Mouse (Mus musculus): Measurements from ENCODE around the gene Ampd3. TPM values are rescaled to one million over a fixed set of nuclear protein-coding genes. Genes with fewer than 3 reads are reported as not detected.
A peak's percentile ranks its signal among the peaks of the same experiment; 100 is the strongest.

Ampd3 gene
- polyA plus RNA-seq (2014; fragmentation: Nextera tagmentation; extraction: Ambion mirVana), result 1.3 and 1.9 TPM in 2 replicates

GRCm38 (mm10) chr7:110768001-110768400 lies at the start of gene Ampd3:
Gene Ampd3 (plus strand): TSS chr7:110768206.
- H3K9ac ChIP-seq (ENCODE audit: low read length), result peak within 1 kb of the TSS; percentile 46
- WGBS, result 18% methylated on average over 15 of the region's 16 CpGs
- peak within 1 kb of the TSS; percentile 98 for H3K4me2 ChIP-seq (ENCODE audit: low read length)
- H3K4me3 ChIP-seq (ENCODE audit: low read depth, low read length), result peak within 1 kb of the TSS; percentile 45
- H3K27me3 ChIP-seq (replicated peaks; ENCODE audit: control insufficient read depth, insufficient read depth, low read length), result peaks cover 4% of the 10 kb centered on the region; the same call in 1 of the 2 replicates
- H3K4me1 ChIP-seq (replicated peaks; ENCODE audit: control insufficient read depth, insufficient read depth, low read length), result peaks cover 6% of the 10 kb centered on the region; the same call in 1 of the 2 replicates
- no peak for ATAC-seq (replicated peaks; ENCODE audit: low FRiP score, low TSS enrichment, low read depth)
- DNase-seq (ENCODE audit: low spot score), result peak; percentile 55
- H3K36me3 ChIP-seq (ENCODE audit: control insufficient read depth, insufficient read depth, low read length), result no peaks in the 10 kb centered on the region
- no peaks in the 10 kb centered on the region for H3K9me3 ChIP-seq (ENCODE audit: control insufficient read depth, low read length)
- no peak within 1 kb of the TSS for H3K27ac ChIP-seq (ENCODE audit: low read depth)

GRCm38 (mm10) chr7:110718505-110718904 lies 49.5 kb upstream of the Ampd3 start:
- Histone ChIP-seq H3K9me3 (ENCODE audit: control insufficient read depth, low read length) (no peaks in the 10 kb centered on the region), H3K4me2 (ENCODE audit: low read length) (no peak overlapping the region), H3K36me3 (ENCODE audit: control insufficient read depth, insufficient read depth, low read length) (no peaks in the 10 kb centered on the region), H3K4me1 (replicated peaks; ENCODE audit: control insufficient read depth, insufficient read depth, low read length) (no peaks in the 10 kb centered on the region), H3K4me3 (ENCODE audit: low read depth, low read length) (no peak overlapping the region), H3K27ac (ENCODE audit: low read depth) (no peak overlapping the region), H3K9ac (ENCODE audit: low read length) (no peak overlapping the region), H3K27me3 (replicated peaks; ENCODE audit: control insufficient read depth, insufficient read depth, low read length) (no peaks in the 10 kb centered on the region)
- ATAC-seq (replicated peaks; ENCODE audit: low FRiP score, low TSS enrichment, low read depth), result no peak
- no peak for DNase-seq (ENCODE audit: low spot score)
- 87% methylated on average over 6 of the region's 6 CpGs for WGBS

- Histone ChIP-seq H3K4me1 (replicated peaks; ENCODE audit: control insufficient read depth, insufficient read depth, low read length) (no peaks in the 10 kb centered on the region), H3K9me3 (ENCODE audit: control insufficient read depth, low read length) (no peaks in the 10 kb centered on the region), H3K36me3 (ENCODE audit: control insufficient read depth, insufficient read depth, low read length) (no peaks in the 10 kb centered on the region), H3K9ac (ENCODE audit: low read length) (no peak overlapping the region), H3K27ac (ENCODE audit: low read depth) (no peak overlapping the region), H3K27me3 (replicated peaks; ENCODE audit: control insufficient read depth, insufficient read depth, low read length) (no peaks in the 10 kb centered on the region), H3K4me3 (ENCODE audit: low read depth, low read length) (no peak overlapping the region), H3K4me2 (ENCODE audit: low read length) (no peak overlapping the region)
- DNase-seq (ENCODE audit: low spot score) (no peak), ATAC-seq (replicated peaks; ENCODE audit: low FRiP score, low TSS enrichment, low read depth) (no peak)
- WGBS, result 68% methylated on average over 4 of the region's 4 CpGs
Measured at GRCm38 (mm10) chr7:110719857-110720256, 48.1 kb upstream of the Ampd3 start.

- no peaks in the 10 kb centered on the region for H3K4me1 ChIP-seq (replicated peaks; ENCODE audit: control insufficient read depth, insufficient read depth, low read length)
- ATAC-seq (replicated peaks; ENCODE audit: low FRiP score, low TSS enrichment, low read depth) (no peak), DNase-seq (ENCODE audit: low spot score) (no peak)
- no peaks in the 10 kb centered on the region for H3K9me3 ChIP-seq (ENCODE audit: control insufficient read depth, low read length)
- H3K36me3 ChIP-seq (ENCODE audit: control insufficient read depth, insufficient read depth, low read length), result no peaks in the 10 kb centered on the region
- no peak overlapping the region for H3K4me2 ChIP-seq (ENCODE audit: low read length)
- WGBS, result 77% methylated on average over 4 of the region's 4 CpGs
- no peaks in the 10 kb centered on the region for H3K27me3 ChIP-seq (replicated peaks; ENCODE audit: control insufficient read depth, insufficient read depth, low read length)
- no peak overlapping the region for H3K4me3 ChIP-seq (ENCODE audit: low read depth, low read length)
- no peak overlapping the region for H3K27ac ChIP-seq (ENCODE audit: low read depth)
- no peak overlapping the region for H3K9ac ChIP-seq (ENCODE audit: low read length)
Measured at GRCm38 (mm10) chr7:110722183-110722582, 45.8 kb upstream of the Ampd3 start.

GRCm38 (mm10) chr7:110727049-110727448 lies 41.0 kb upstream of the Ampd3 start:
- Histone ChIP-seq H3K4me2 (ENCODE audit: low read length) (no peak overlapping the region), H3K27me3 (replicated peaks; ENCODE audit: control insufficient read depth, insufficient read depth, low read length) (no peaks in the 10 kb centered on the region), H3K9me3 (ENCODE audit: control insufficient read depth, low read length) (no peaks in the 10 kb centered on the region), H3K9ac (ENCODE audit: low read length) (no peak overlapping the region), H3K36me3 (ENCODE audit: control insufficient read depth, insufficient read depth, low read length) (no peaks in the 10 kb centered on the region), H3K4me1 (replicated peaks; ENCODE audit: control insufficient read depth, insufficient read depth, low read length) (peaks cover 5% of the 10 kb centered on the region), H3K4me3 (ENCODE audit: low read depth, low read length) (no peak overlapping the region), H3K27ac (ENCODE audit: low read depth) (no peak overlapping the region)
- no peak for ATAC-seq (replicated peaks; ENCODE audit: low FRiP score, low TSS enrichment, low read depth)
- peak; percentile 60 for DNase-seq (ENCODE audit: low spot score)
- 34% methylated on average over 2 of the region's 2 CpGs for WGBS

- WGBS, result 50% methylated on average over 3 of the region's 3 CpGs
- peaks cover 5% of the 10 kb centered on the region for H3K4me1 ChIP-seq (replicated peaks; ENCODE audit: control insufficient read depth, insufficient read depth, low read length)
- no peak for DNase-seq (ENCODE audit: low spot score)
Measured at GRCm38 (mm10) chr7:110728876-110729275, 39.1 kb upstream of the Ampd3 start.

GRCm38 (mm10) chr7:110729295-110729694 lies 38.7 kb upstream of the Ampd3 start:
- Histone ChIP-seq H3K27me3 (replicated peaks; ENCODE audit: control insufficient read depth, insufficient read depth, low read length) (no peaks in the 10 kb centered on the region), H3K9me3 (ENCODE audit: control insufficient read depth, low read length) (no peaks in the 10 kb centered on the region), H3K4me1 (replicated peaks; ENCODE audit: control insufficient read depth, insufficient read depth, low read length) (peaks cover 5% of the 10 kb centered on the region), H3K9ac (ENCODE audit: low read length) (no peak overlapping the region), H3K4me2 (ENCODE audit: low read length) (no peak overlapping the region), H3K4me3 (ENCODE audit: low read depth, low read length) (no peak overlapping the region), H3K27ac (ENCODE audit: low read depth) (no peak overlapping the region), H3K36me3 (ENCODE audit: control insufficient read depth, insufficient read depth, low read length) (no peaks in the 10 kb centered on the region)
- 78% methylated on average over 6 of the region's 6 CpGs for WGBS
- DNase-seq (ENCODE audit: low spot score) (no peak), ATAC-seq (replicated peaks; ENCODE audit: low FRiP score, low TSS enrichment, low read depth) (no peak)

More at GRCm38 (mm10) chr7:110728876-110729275, 39.1 kb upstream of the Ampd3 start:
- H3K4me3 ChIP-seq (ENCODE audit: low read depth, low read length), result no peak overlapping the region
- ATAC-seq (replicated peaks; ENCODE audit: low FRiP score, low TSS enrichment, low read depth), result no peak
- H3K36me3 ChIP-seq (ENCODE audit: control insufficient read depth, insufficient read depth, low read length), result no peaks in the 10 kb centered on the region
- no peaks in the 10 kb centered on the region for H3K27me3 ChIP-seq (replicated peaks; ENCODE audit: control insufficient read depth, insufficient read depth, low read length)
- no peak overlapping the region for H3K9ac ChIP-seq (ENCODE audit: low read length)
- no peak overlapping the region for H3K4me2 ChIP-seq (ENCODE audit: low read length)
- H3K27ac ChIP-seq (ENCODE audit: low read depth), result no peak overlapping the region
- no peaks in the 10 kb centered on the region for H3K9me3 ChIP-seq (ENCODE audit: control insufficient read depth, low read length)

- Histone ChIP-seq H3K27ac (ENCODE audit: low read depth) (no peak overlapping the region), H3K4me3 (ENCODE audit: low read depth, low read length) (no peak overlapping the region), H3K4me1 (replicated peaks; ENCODE audit: control insufficient read depth, insufficient read depth, low read length) (peaks cover 5% of the 10 kb centered on the region), H3K9me3 (ENCODE audit: control insufficient read depth, low read length) (no peaks in the 10 kb centered on the region), H3K36me3 (ENCODE audit: control insufficient read depth, insufficient read depth, low read length) (no peaks in the 10 kb centered on the region), H3K9ac (ENCODE audit: low read length) (no peak overlapping the region), H3K27me3 (replicated peaks; ENCODE audit: control insufficient read depth, insufficient read depth, low read length) (no peaks in the 10 kb centered on the region), H3K4me2 (ENCODE audit: low read length) (no peak overlapping the region)
- DNase-seq (ENCODE audit: low spot score), result no peak
- no peak for ATAC-seq (replicated peaks; ENCODE audit: low FRiP score, low TSS enrichment, low read depth)
- WGBS, result 67% methylated on average over 6 of the region's 6 CpGs
Measured at GRCm38 (mm10) chr7:110731091-110731967, 36.7 kb upstream of the Ampd3 start.
